Mouse (Mus musculus) testis, adult 2 months (tissue): Measurements from ENCODE around the gene Sp8. TPM values are rescaled to one million over a fixed set of nuclear protein-coding genes. Genes with fewer than 3 reads are reported as not detected.

Experiments
- H3K27ac ChIP-seq: fragments of 200-500 bp; 2 replicates; pipeline ENCODE4 v1.5.1; 2012; ENCODE audit warnings: low read depth, low read length; ENCODE audit not compliant: control insufficient read depth, insufficient read depth
- H3K27me3 ChIP-seq: fragments of 200-500 bp; 2 replicates; pipeline ENCODE4 v1.6.1; 2012; ENCODE audit warnings: mild to moderate bottlenecking, low read length, moderate library complexity; ENCODE audit not compliant: control insufficient read depth, insufficient read depth
- H3K36me3 ChIP-seq: fragments of 200-500 bp; 2 replicates; pipeline ENCODE4 v1.6.1; 2012; ENCODE audit warnings: mild to moderate bottlenecking, low read length; ENCODE audit not compliant: control insufficient read depth, insufficient read depth
- H3K4me1 ChIP-seq: fragments of 200-500 bp; 2 replicates; pipeline ENCODE4 v1.6.1; 2012; ENCODE audit warnings: low read length; ENCODE audit not compliant: control insufficient read depth, insufficient read depth
- H3K4me3 ChIP-seq: fragments of 200-500 bp; 2 replicates; pipeline ENCODE4 v1.5.1; 2012; ENCODE audit warnings: low read depth, mild to moderate bottlenecking, low read length, moderate library complexity, mixed read lengths; ENCODE audit not compliant: control insufficient read depth
- CTCF ChIP-seq: fragments of 200-500 bp; IDR thresholded peaks from 2 replicates; pipeline ENCODE4 v1.5.1; 2012; ENCODE audit warnings: low read depth, mild to moderate bottlenecking, inconsistent platforms, low read length, moderate library complexity; ENCODE audit not compliant: control insufficient read depth, insufficient read depth, insufficient replicate concordance
- POLR2A ChIP-seq: fragments of 200-500 bp; IDR thresholded peaks from 2 replicates; pipeline ENCODE4 v1.6.1; 2012; ENCODE audit warnings: low read depth, mild to moderate bottlenecking, inconsistent platforms, low read length, moderate library complexity; ENCODE audit not compliant: control insufficient read depth
- polyA plus RNA-seq: library from polyadenylated mRNA; depleted of rRNA; stranded (reverse); fragments of >200 nt; gene quantifications from 2 replicates; pipeline ENCODE4 v1.2.3, GENCODE M21; 2012; rRNA removed

The Sp8 gene
- polyA plus RNA-seq: not detected in 2 replicates

GRCm38 (mm10) chr12:118846221-118846620, at the start of gene Sp8:
TSS of gene Sp8 (plus strand) at chr12:118846329.
- H3K27ac ChIP-seq: no peak within 1 kb of the TSS
- H3K36me3 ChIP-seq: no peaks in the 10 kb centered on the region

GRCm38 (mm10) chr12:118811328-118811961, 34.7 kb upstream of the Sp8 start:
- Histone ChIP-seq H3K36me3 (no peaks in the 10 kb centered on the region), H3K27me3 (no peaks in the 10 kb centered on the region), H3K27ac (no peak overlapping the region), H3K4me1 (no peaks in the 10 kb centered on the region), H3K4me3 (no peak overlapping the region)
- TF ChIP-seq POLR2A: no peak
- TF ChIP-seq CTCF: no peak

More at GRCm38 (mm10) chr12:118846221-118846620, at the start of gene Sp8:
- Histone ChIP-seq H3K4me1 (peaks cover 20% of the 10 kb centered on the region), H3K27me3 (peaks cover 6% of the 10 kb centered on the region), H3K4me3 (peak within 1 kb of the TSS; percentile 36)
- no peak for TF ChIP-seq CTCF
- no peak for TF ChIP-seq POLR2A

GRCm38 (mm10) chr12:118814561-118814960, 31.6 kb upstream of the Sp8 start:
- TF ChIP-seq CTCF (no peak), POLR2A (no peak)

GRCm38 (mm10) chr12:118816156-118816555, 30.0 kb upstream of the Sp8 start:
- H3K4me3 ChIP-seq: no peak overlapping the region
- H3K27me3 ChIP-seq: no peaks in the 10 kb centered on the region
- TF ChIP-seq POLR2A (no peak), CTCF (no peak)

More at GRCm38 (mm10) chr12:118814561-118814960, 31.6 kb upstream of the Sp8 start:
- Histone ChIP-seq H3K27ac (no peak overlapping the region), H3K4me3 (no peak overlapping the region), H3K4me1 (no peaks in the 10 kb centered on the region), H3K27me3 (no peaks in the 10 kb centered on the region), H3K36me3 (no peaks in the 10 kb centered on the region)

GRCm38 (mm10) chr12:118829881-118830280, 16.2 kb upstream of the Sp8 start:
- no peak overlapping the region for H3K4me3 ChIP-seq
- H3K27me3 ChIP-seq: no peaks in the 10 kb centered on the region
- TF ChIP-seq POLR2A: no peak
- no peak for TF ChIP-seq CTCF
- no peaks in the 10 kb centered on the region for H3K4me1 ChIP-seq
- no peak overlapping the region for H3K27ac ChIP-seq
- no peaks in the 10 kb centered on the region for H3K36me3 ChIP-seq

More at GRCm38 (mm10) chr12:118816156-118816555, 30.0 kb upstream of the Sp8 start:
- Histone ChIP-seq H3K4me1 (no peaks in the 10 kb centered on the region), H3K27ac (no peak overlapping the region), H3K36me3 (no peaks in the 10 kb centered on the region)

GRCm38 (mm10) chr12:118836411-118837341, 9.5 kb upstream of the Sp8 start:
- Histone ChIP-seq H3K4me1 (peaks cover 10% of the 10 kb centered on the region), H3K4me3 (peak overlapping the region; percentile 59), H3K27me3 (peaks cover 7% of the 10 kb centered on the region), H3K36me3 (no peaks in the 10 kb centered on the region), H3K27ac (no peak overlapping the region)
- no peak for TF ChIP-seq CTCF
- no peak for TF ChIP-seq POLR2A

GRCm38 (mm10) chr12:118837361-118837760, 8.8 kb upstream of the Sp8 start:
- no peak overlapping the region for H3K4me3 ChIP-seq
- TF ChIP-seq CTCF (no peak), POLR2A (no peak)
- no peak overlapping the region for H3K27ac ChIP-seq
- peaks cover 10% of the 10 kb centered on the region for H3K4me1 ChIP-seq
- peaks cover 7% of the 10 kb centered on the region for H3K27me3 ChIP-seq
- no peaks in the 10 kb centered on the region for H3K36me3 ChIP-seq
